Mouse (Mus musculus) megakaryocyte, embryonic 14.5 days (primary cell): Measurements from ENCODE around the gene Wdr38. TPM values are rescaled to one million over a fixed set of nuclear protein-coding genes. Genes with fewer than 3 reads are reported as not detected.

Source experiments
- H3K27me3 ChIP-seq: replicated peaks from 2 replicates; pipeline ENCODE3; 2012; ENCODE audit warnings: inconsistent platforms
- H3K36me3 ChIP-seq: replicated peaks from 2 replicates; pipeline ENCODE3; 2012; ENCODE audit warnings: low read length, inconsistent platforms, mixed read lengths
- H3K4me1 ChIP-seq: 2 replicates; pipeline ENCODE4 v1.6.1; 2012; ENCODE audit warnings: inconsistent platforms
- H3K4me3 ChIP-seq: replicated peaks from 2 replicates; pipeline ENCODE3; 2012; ENCODE audit warnings: moderate library complexity, mild to moderate bottlenecking, inconsistent platforms
- H3K9me3 ChIP-seq: 2 replicates; pipeline ENCODE4 v1.6.1; 2012; ENCODE audit warnings: inconsistent platforms
- FLI1 ChIP-seq: IDR thresholded peaks from 2 replicates; pipeline ENCODE4 v1.6.1; 2012; ENCODE audit warnings: low read length, inconsistent platforms, mixed read lengths
- GATA1 ChIP-seq: IDR thresholded peaks from 3 replicates; pipeline ENCODE4 v1.6.1; 2012; ENCODE audit warnings: mixed read lengths, low read length, inconsistent platforms, borderline replicate concordance
- polyA plus RNA-seq: library from polyadenylated mRNA; stranded (reverse); fragments of >175 nt; gene quantifications from 2 replicates; pipeline ENCODE4 v1.2.3, GENCODE M21; 2012; ENCODE audit warnings: low replicate concordance; ENCODE audit not compliant: insufficient read depth

Wdr38 gene
- polyA plus RNA-seq: 0.44 TPM in 1 of 2 replicates, not detected in the other

GRCm38 (mm10) chr2:38997386-38998374 is at the start of gene Wdr38:
Gene Wdr38, plus strand, starts transcription at chr2:38997476.
- no peak for TF ChIP-seq GATA1
- no peak for TF ChIP-seq FLI1
- H3K27me3 ChIP-seq: peaks cover 2% of the 10 kb centered on the region
- peaks cover 51% of the 10 kb centered on the region for H3K4me1 ChIP-seq
- peak within 1 kb of the TSS; percentile 94 for H3K4me3 ChIP-seq
- no peaks in the 10 kb centered on the region for H3K9me3 ChIP-seq
- H3K36me3 ChIP-seq: peaks cover 33% of the 10 kb centered on the region

GRCm38 (mm10) chr2:38947566-38947965 is 49.7 kb upstream of the Wdr38 start:
- peaks cover 30% of the 10 kb centered on the region for H3K4me1 ChIP-seq
- peak overlapping the region; percentile 7 for H3K4me3 ChIP-seq
- H3K27me3 ChIP-seq: peaks cover 6% of the 10 kb centered on the region
- no peaks in the 10 kb centered on the region for H3K36me3 ChIP-seq
- TF ChIP-seq GATA1 (no peak), FLI1 (no peak)
- no peaks in the 10 kb centered on the region for H3K9me3 ChIP-seq

- TF ChIP-seq GATA1: no peak
- TF ChIP-seq FLI1: no peak
- Histone ChIP-seq H3K4me1 (peaks cover 27% of the 10 kb centered on the region), H3K27me3 (peaks cover 9% of the 10 kb centered on the region), H3K36me3 (no peaks in the 10 kb centered on the region), H3K4me3 (no peak overlapping the region), H3K9me3 (no peaks in the 10 kb centered on the region)
Measured at GRCm38 (mm10) chr2:38950281-38950719, 47.0 kb upstream of the Wdr38 start.

- TF ChIP-seq FLI1: no peak
- no peak for TF ChIP-seq GATA1
- H3K4me1 ChIP-seq: peaks cover 33% of the 10 kb centered on the region
- peaks cover 6% of the 10 kb centered on the region; the same call in 1 of the 2 replicates for H3K9me3 ChIP-seq
- peaks cover 9% of the 10 kb centered on the region for H3K27me3 ChIP-seq
- no peak overlapping the region for H3K4me3 ChIP-seq
- no peaks in the 10 kb centered on the region for H3K36me3 ChIP-seq
Measured at GRCm38 (mm10) chr2:38953152-38953883, 44.0 kb upstream of the Wdr38 start.

GRCm38 (mm10) chr2:38956062-38956461 is 41.2 kb upstream of the Wdr38 start:
- H3K36me3 ChIP-seq: no peaks in the 10 kb centered on the region
- H3K4me3 ChIP-seq: peak overlapping the region; percentile 3
- H3K27me3 ChIP-seq: peaks cover 18% of the 10 kb centered on the region
- H3K9me3 ChIP-seq: peaks cover 6% of the 10 kb centered on the region; the same call in 1 of the 2 replicates
- TF ChIP-seq GATA1: no peak
- TF ChIP-seq FLI1: no peak
- H3K4me1 ChIP-seq: peaks cover 16% of the 10 kb centered on the region

- H3K4me3 ChIP-seq: no peak overlapping the region
- peaks cover 16% of the 10 kb centered on the region for H3K4me1 ChIP-seq
- TF ChIP-seq FLI1 (no peak), GATA1 (no peak)
- peaks cover 6% of the 10 kb centered on the region; the same call in 1 of the 2 replicates for H3K9me3 ChIP-seq
- no peaks in the 10 kb centered on the region for H3K36me3 ChIP-seq
- peaks cover 18% of the 10 kb centered on the region for H3K27me3 ChIP-seq
Measured at GRCm38 (mm10) chr2:38957671-38958223, 39.5 kb upstream of the Wdr38 start.

- 0 out of 2 replicates have a peak, but pooled peaks cover under 1% of the 10 kb centered on the region for H3K9me3 ChIP-seq
- no peak overlapping the region for H3K4me3 ChIP-seq
- H3K4me1 ChIP-seq: no peaks in the 10 kb centered on the region
- TF ChIP-seq FLI1 (no peak), GATA1 (no peak)
- no peaks in the 10 kb centered on the region for H3K36me3 ChIP-seq
- H3K27me3 ChIP-seq: peaks cover 19% of the 10 kb centered on the region
Measured at GRCm38 (mm10) chr2:38964198-38964597, 33.1 kb upstream of the Wdr38 start.

- Histone ChIP-seq H3K4me3 (no peak overlapping the region), H3K4me1 (no peaks in the 10 kb centered on the region), H3K36me3 (no peaks in the 10 kb centered on the region), H3K27me3 (peaks cover 7% of the 10 kb centered on the region), H3K9me3 (0 out of 2 replicates have a peak, but pooled peaks cover 3% of the 10 kb centered on the region)
- TF ChIP-seq GATA1 (no peak), FLI1 (no peak)
Measured at GRCm38 (mm10) chr2:38969650-38970049, 27.6 kb upstream of the Wdr38 start.

- Histone ChIP-seq H3K4me3 (no peak overlapping the region), H3K9me3 (0 out of 2 replicates have a peak, but pooled peaks cover 3% of the 10 kb centered on the region), H3K36me3 (no peaks in the 10 kb centered on the region), H3K27me3 (peaks cover 7% of the 10 kb centered on the region), H3K4me1 (no peaks in the 10 kb centered on the region)
- TF ChIP-seq FLI1 (no peak), GATA1 (no peak)
Measured at GRCm38 (mm10) chr2:38970057-38970456, 27.2 kb upstream of the Wdr38 start.
